Mouse (Mus musculus) gastrocnemius, adult 8-10 months (tissue): ENCODE results near the gene Pcp2. TPM values are rescaled to one million over a fixed set of nuclear protein-coding genes. Genes with fewer than 3 reads are reported as not detected.

Experiments used
- DNase-seq, 2 experiments: peaks; one replicate each; pipeline ENCODE4 v3.0.0; 2022; ENCODE audit warnings: low spot score in 2 of 2
- total RNA-seq, 4 experiments: library from RNA; stranded (reverse); gene quantifications; 2 replicates each; pipeline ENCODE4 v1.2.4; 2022

Gene Pcp2
- not detected for total RNA-seq

- no peak for DNase-seq
These were observed at the start of gene Pcp2 for GRCm38 (mm10) chr8:3625445-3625844. Gene Pcp2 (minus strand): TSS chr8:3625545.

- DNase-seq: no peak
These were observed 49.3 kb upstream of the Pcp2 start for GRCm38 (mm10) chr8:3674671-3675070.

- DNase-seq: peak; percentile 58 to 67
These were observed 46.7 kb upstream of the Pcp2 start, which contains the start of gene Fcor for GRCm38 (mm10) chr8:3671980-3672491. Gene Fcor (minus strand): TSS chr8:3672362.

- DNase-seq: no peak
These were observed 45.0 kb upstream of the Pcp2 start for GRCm38 (mm10) chr8:3670388-3670787.

- no peak for DNase-seq
These were observed 40.2 kb upstream of the Pcp2 start, which contains the start of gene Mcemp1 for GRCm38 (mm10) chr8:3665507-3665906. Gene Mcemp1 (plus strand): TSS chr8:3665754.

GRCm38 (mm10) chr8:3664405-3664804 lies 39.1 kb upstream of the Pcp2 start:
- no peak for DNase-seq

GRCm38 (mm10) chr8:3660889-3661288 lies 35.5 kb upstream of the Pcp2 start:
- DNase-seq: no peak

- no peak for DNase-seq
These were observed 31.5 kb upstream of the Pcp2 start for GRCm38 (mm10) chr8:3656725-3657381.

GRCm38 (mm10) chr8:3655526-3655925 lies 30.2 kb upstream of the Pcp2 start, which contains the start of gene Retn:
Gene Retn (plus strand): TSS chr8:3655770.
- DNase-seq: no peak

- DNase-seq: no peak
These were observed 29.6 kb upstream of the Pcp2 start for GRCm38 (mm10) chr8:3654726-3655508.

- DNase-seq: no peak
These were observed 27.5 kb upstream of the Pcp2 start for GRCm38 (mm10) chr8:3652845-3653244.

GRCm38 (mm10) chr8:3648990-3649389 lies 23.6 kb upstream of the Pcp2 start:
- DNase-seq: no peak

- no peak for DNase-seq
These were observed 22.9 kb upstream of the Pcp2 start for GRCm38 (mm10) chr8:3648268-3648667.

GRCm38 (mm10) chr8:3647561-3647960 lies 22.2 kb upstream of the Pcp2 start:
- no peak for DNase-seq

GRCm38 (mm10) chr8:3646824-3647531 lies 21.6 kb upstream of the Pcp2 start:
- DNase-seq: no peak

GRCm38 (mm10) chr8:3645804-3646203 lies 20.5 kb upstream of the Pcp2 start:
- peak; percentile 12 to 17 for DNase-seq

- DNase-seq: no peak
These were observed 6.1 kb upstream of the Pcp2 start for GRCm38 (mm10) chr8:3631478-3631875.

- DNase-seq: peak in 1 of 2 experiments; percentile 27
These were observed 5.5 kb upstream of the Pcp2 start, which contains the start of gene Stxbp2 for GRCm38 (mm10) chr8:3630647-3631477. Gene Stxbp2 (plus strand): TSS chr8:3630955.

- DNase-seq: no peak
These were observed 2.7 kb upstream of the Pcp2 start for GRCm38 (mm10) chr8:3628014-3628413.

- no peak for DNase-seq
These were observed 1.6 kb upstream of the Pcp2 start for GRCm38 (mm10) chr8:3626971-3627370.

- DNase-seq: no peak
These were observed 3.2 kb downstream of the Pcp2 start for GRCm38 (mm10) chr8:3622119-3622518.
